Mouse (Mus musculus) midbrain, embryonic 14.5 days (tissue): ENCODE results near the gene Rhoc. TPM values are rescaled to one million over a fixed set of nuclear protein-coding genes. Genes with fewer than 3 reads are reported as not detected.
"Not testable (repeated sequence)": the region's sequence is repeated elsewhere in the genome, so short reads cannot be mapped to it uniquely, and the experiment has no call there.

Experiments
- ATAC-seq: fragments of 200-750 bp; cut with Nextera tagmentation; 2 replicates; pipeline ENCODE4 v1.8.0; 2017; ENCODE audit warnings: moderate number of reproducible peaks, moderate library complexity; ENCODE audit not compliant: low FRiP score, low TSS enrichment
- DNase-seq: peaks from one replicate; pipeline ENCODE4 v3.0.0-alpha.2; 2015
- H3K27ac ChIP-seq: fragments of 300-500 bp; sonication (generic); replicated peaks from 2 replicates; pipeline ENCODE4 v1.5.1; 2014; ENCODE audit warnings: mild to moderate bottlenecking, low read depth, low read length, moderate library complexity
- H3K27me3 ChIP-seq: fragments of 300-500 bp; sonication (generic); 2 replicates; pipeline ENCODE4 v1.6.1; 2014; ENCODE audit warnings: low read length, control low read depth, mixed read lengths; ENCODE audit not compliant: control insufficient read depth, insufficient read depth
- H3K36me3 ChIP-seq: fragments of 300-500 bp; sonication (generic); 2 replicates; pipeline ENCODE4 v1.6.1; 2014; ENCODE audit warnings: low read length, control low read depth; ENCODE audit not compliant: control insufficient read depth, insufficient read depth
- H3K4me1 ChIP-seq: fragments of 300-500 bp; sonication (generic); 2 replicates; pipeline ENCODE4 v1.6.1; 2014; ENCODE audit warnings: mild to moderate bottlenecking, antibody characterized with exemption, low read length, control low read depth; ENCODE audit not compliant: control insufficient read depth, insufficient read depth
- H3K4me2 ChIP-seq: fragments of 300-500 bp; sonication (generic); 2 replicates; pipeline ENCODE4 v1.6.1; 2014; ENCODE audit warnings: mild to moderate bottlenecking, low read length, moderate library complexity
- H3K4me3 ChIP-seq: fragments of 300-500 bp; sonication (generic); replicated peaks from 2 replicates; pipeline ENCODE4 v1.5.1; 2014; ENCODE audit warnings: low read depth, low read length
- H3K9ac ChIP-seq: fragments of 300-500 bp; sonication (generic); replicated peaks from 2 replicates; pipeline ENCODE4 v1.6.1; 2014; ENCODE audit warnings: mild to moderate bottlenecking, low read length, moderate library complexity
- H3K9me3 ChIP-seq: fragments of 300-500 bp; sonication (generic); 2 replicates; pipeline ENCODE4 v1.6.1; 2016; ENCODE audit warnings: low read length, control low read depth, mixed read lengths; ENCODE audit not compliant: control insufficient read depth
- WGBS: fragments of 180-500 bp; shearing (Covaris S2); extraction: QIAGEN DNeasy Blood & Tissue Kit; methylation state at CpG from one replicate; pipeline ENCODE4 v1.1.7; 2014; 5-methylcytosine and 5-hydroxymethylcytosine counted together
- polyA plus RNA-seq: library from polyadenylated mRNA; unstranded; fragments of >200 nt; fragmentation: Nextera tagmentation; extraction: Ambion mirVana; gene quantifications from 2 replicates; pipeline ENCODE4 v1.2.1, GENCODE M21; 2014

The Rhoc gene
- polyA plus RNA-seq = 30.9 and 40.2 TPM in 2 replicates

DNA sequence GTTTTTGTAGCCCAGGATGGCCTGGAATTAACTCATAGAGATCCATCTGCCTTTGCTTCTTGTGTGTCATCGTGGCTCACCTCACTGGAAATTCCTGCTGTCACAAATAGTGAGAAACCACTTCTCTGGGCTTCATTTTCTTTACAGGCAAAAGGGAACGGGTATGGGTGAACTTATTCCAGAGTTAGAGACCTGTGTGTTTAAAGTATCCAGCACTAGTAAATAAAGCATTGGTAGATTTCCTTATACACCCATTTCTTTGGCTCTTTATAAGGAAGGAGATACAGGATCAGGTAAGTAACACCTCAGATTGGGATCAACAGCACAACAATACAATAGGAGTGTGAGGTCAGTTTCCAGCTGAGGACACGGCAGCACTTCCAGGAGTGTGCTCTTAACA lies at the start of gene Rhoc:
Rhoc (plus strand) TSS at position 301 of the 400 bp plus-strand sequence.
- Histone ChIP-seq H3K36me3 (peaks cover 3% of the 10 kb centered on the region; the same call in 1 of the 2 replicates), H3K27ac (0 out of 2 replicates have a peak within 1 kb of the TSS, but pooled peaks have one; percentile 20), H3K4me2 (peak within 1 kb of the TSS; percentile 96), H3K4me3 (peak within 1 kb of the TSS; percentile 52), H3K4me1 (peaks cover 8% of the 10 kb centered on the region; the same call in 1 of the 2 replicates), H3K9ac (peak within 1 kb of the TSS; percentile 50), H3K27me3 (peaks cover 23% of the 10 kb centered on the region; the same call in 1 of the 2 replicates), H3K9me3 (no peaks in the 10 kb centered on the region)
- no peak for ATAC-seq
- no peak for DNase-seq
- WGBS = 37% methylated on average over 3 of the region's 3 CpGs

- H3K36me3 ChIP-seq = no peaks in the 10 kb centered on the region
- no peaks in the 10 kb centered on the region for H3K27me3 ChIP-seq
- no peak overlapping the region for H3K4me3 ChIP-seq
- ATAC-seq (no peak), DNase-seq (no peak)
- no peaks in the 10 kb centered on the region for H3K4me1 ChIP-seq
- no peak overlapping the region for H3K9ac ChIP-seq
- H3K9me3 ChIP-seq = no peaks in the 10 kb centered on the region
- 93% methylated on average over 3 of the region's 3 CpGs for WGBS
- H3K4me2 ChIP-seq = no peak overlapping the region
- H3K27ac ChIP-seq = no peak overlapping the region
Measured at GRCm38 (mm10) chr3:104741954-104742353, 46.2 kb upstream of the Rhoc start.

DNA sequence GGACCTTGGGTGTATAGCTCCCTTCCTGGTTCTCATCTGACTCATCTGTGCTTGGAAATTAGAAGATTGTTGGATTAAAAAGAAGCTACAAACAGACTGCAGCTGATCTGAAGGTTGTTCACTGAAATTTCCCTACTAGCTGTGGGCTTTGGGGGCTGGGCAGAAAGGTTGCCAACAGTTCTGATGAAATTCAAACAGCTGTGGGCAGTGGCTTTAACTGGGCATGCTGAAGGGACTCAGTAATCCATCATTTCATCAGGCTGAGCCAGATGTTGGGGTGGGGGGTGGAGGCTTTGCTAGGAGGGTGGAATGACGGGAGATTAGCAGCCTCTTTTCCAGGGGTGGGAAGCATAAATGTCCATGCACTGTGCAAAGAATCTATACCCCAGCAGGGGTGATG lies 45.0 kb upstream of the Rhoc start:
- 48% methylated on average over 1 of the region's 1 CpGs for WGBS
- H3K4me1 ChIP-seq = no peaks in the 10 kb centered on the region
- H3K27ac ChIP-seq = no peak overlapping the region
- no peak for ATAC-seq
- no peaks in the 10 kb centered on the region for H3K27me3 ChIP-seq
- no peaks in the 10 kb centered on the region for H3K9me3 ChIP-seq
- no peak for DNase-seq
- H3K36me3 ChIP-seq = no peaks in the 10 kb centered on the region
- H3K9ac ChIP-seq = no peak overlapping the region
- no peak overlapping the region for H3K4me3 ChIP-seq
- H3K4me2 ChIP-seq = no peak overlapping the region

DNA sequence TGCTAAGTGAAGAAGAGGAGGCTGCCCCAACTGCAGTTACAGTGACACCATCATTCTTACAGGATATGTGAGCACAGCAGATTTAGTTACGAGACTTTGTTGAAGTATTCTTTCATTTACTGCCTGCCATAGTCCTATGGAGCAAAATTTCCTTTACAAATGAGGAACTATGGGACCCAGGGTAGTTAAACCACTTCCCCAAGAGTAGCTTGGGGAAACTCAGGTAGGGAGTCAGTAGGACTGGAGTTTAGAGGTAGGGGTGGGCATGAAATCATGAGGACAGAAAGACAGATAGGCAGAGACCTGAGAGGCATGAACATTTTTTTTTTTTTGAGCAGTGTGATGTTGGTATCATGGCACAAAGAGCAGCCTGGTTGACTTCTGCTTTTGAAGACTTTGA lies 44.3 kb upstream of the Rhoc start:
- Histone ChIP-seq H3K27ac (no peak overlapping the region), H3K9me3 (no peaks in the 10 kb centered on the region), H3K4me1 (no peaks in the 10 kb centered on the region), H3K9ac (no peak overlapping the region), H3K27me3 (no peaks in the 10 kb centered on the region), H3K4me3 (no peak overlapping the region), H3K36me3 (no peaks in the 10 kb centered on the region), H3K4me2 (no peak overlapping the region)
- ATAC-seq (no peak), DNase-seq (no peak)
- WGBS = 70% methylated on average over 1 of the region's 1 CpGs

GRCm38 (mm10) chr3:104752845-104753244 lies 35.3 kb upstream of the Rhoc start:
- H3K4me1 ChIP-seq, H3K27me3 ChIP-seq, H3K36me3 ChIP-seq, ATAC-seq, H3K9me3 ChIP-seq, H3K27ac ChIP-seq, H3K4me3 ChIP-seq, H3K4me2 ChIP-seq, H3K9ac ChIP-seq: not testable (repeated sequence)
- peak; percentile 12 for DNase-seq
- WGBS = 16% methylated on average over 24 of the region's 25 CpGs

DNA sequence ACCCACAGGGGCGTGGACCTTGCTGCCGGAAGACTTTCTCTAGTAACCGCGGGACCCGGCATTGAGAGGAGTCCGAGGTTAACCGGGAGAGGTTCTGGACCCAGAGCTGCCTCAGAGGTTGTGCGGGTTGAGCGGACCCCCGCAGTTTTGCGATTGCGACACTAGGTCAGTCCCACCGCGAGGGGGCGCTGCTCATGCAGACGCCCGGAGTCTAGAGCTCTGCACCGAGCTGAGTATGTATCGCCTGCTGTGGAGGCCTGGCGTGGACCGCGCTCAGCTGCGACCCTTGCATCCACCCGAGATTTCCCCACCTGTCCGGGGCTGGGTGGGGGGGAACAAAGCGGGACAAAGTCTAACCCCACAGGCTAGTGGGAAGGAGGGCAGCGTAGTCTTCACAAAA lies 29.8 kb upstream of the Rhoc start:
- ATAC-seq = peak; percentile 67; the same call in 1 of the 2 replicates
- peak overlapping the region; percentile 56 for H3K4me2 ChIP-seq

GRCm38 (mm10) chr3:104758869-104759268 lies 29.3 kb upstream of the Rhoc start:
- peak overlapping the region; percentile 29; the same call in 1 of the 2 replicates for H3K9ac ChIP-seq
- WGBS = 12% methylated on average over 5 of the region's 5 CpGs
- no peaks in the 10 kb centered on the region for H3K27me3 ChIP-seq
- peak overlapping the region; percentile 56 for H3K4me2 ChIP-seq
- ATAC-seq (no peak), DNase-seq (no peak)
- H3K4me1 ChIP-seq = no peaks in the 10 kb centered on the region
- no peaks in the 10 kb centered on the region for H3K9me3 ChIP-seq
- no peak overlapping the region for H3K27ac ChIP-seq
- H3K36me3 ChIP-seq = no peaks in the 10 kb centered on the region
- H3K4me3 ChIP-seq = peak overlapping the region; percentile 32

More for the DNA sequence above, 29.8 kb upstream of the Rhoc start:
- no peaks in the 10 kb centered on the region for H3K27me3 ChIP-seq
- 1% methylated on average over 27 of the region's 27 CpGs for WGBS
- H3K4me1 ChIP-seq = no peaks in the 10 kb centered on the region
- peak overlapping the region; percentile 29; the same call in 1 of the 2 replicates for H3K9ac ChIP-seq
- H3K27ac ChIP-seq = no peak overlapping the region
- H3K36me3 ChIP-seq = no peaks in the 10 kb centered on the region
- peak overlapping the region; percentile 32 for H3K4me3 ChIP-seq
- DNase-seq = peak; percentile 90
- no peaks in the 10 kb centered on the region for H3K9me3 ChIP-seq

- not testable (repeated sequence) for ATAC-seq, H3K36me3 ChIP-seq, H3K4me3 ChIP-seq, DNase-seq, H3K27ac ChIP-seq, H3K9me3 ChIP-seq, H3K4me1 ChIP-seq, H3K27me3 ChIP-seq, H3K9ac ChIP-seq, H3K4me2 ChIP-seq
- 17% methylated on average over 19 of the region's 20 CpGs for WGBS
Measured at GRCm38 (mm10) chr3:104762103-104762863, 25.9 kb upstream of the Rhoc start.

- WGBS = 21% methylated on average over 4 of the region's 4 CpGs
- Histone ChIP-seq H3K9me3 (no peaks in the 10 kb centered on the region), H3K27me3 (no peaks in the 10 kb centered on the region), H3K36me3 (no peaks in the 10 kb centered on the region), H3K4me1 (no peaks in the 10 kb centered on the region), H3K4me3 (no peak overlapping the region), H3K4me2 (no peak overlapping the region), H3K9ac (no peak overlapping the region), H3K27ac (no peak overlapping the region)
- no peak for DNase-seq
- no peak for ATAC-seq
Measured at GRCm38 (mm10) chr3:104765021-104765420, 23.2 kb upstream of the Rhoc start.
